Mouse (Mus musculus): ENCODE measurements around the gene Dapk1. TPM values are rescaled to one million over a fixed set of nuclear protein-coding genes. Genes with fewer than 3 reads are reported as not detected.

Dapk1 gene
- polyA plus RNA-seq, 1 experiment from 2014 or later = 4.8 TPM

GRCm38 (mm10) chr13:60671235-60671634 lies 69.5 kb downstream of the Dapk1 start:
- ATAC-seq (ENCODE audit: low FRiP score, low TSS enrichment) = no peak

GRCm38 (mm10) chr13:60672287-60672686 lies 70.5 kb downstream of the Dapk1 start:
- peak; percentile 87 for ATAC-seq (ENCODE audit: low FRiP score, low TSS enrichment)

More at GRCm38 (mm10) chr13:60671235-60671634, 69.5 kb downstream of the Dapk1 start:
- no peaks in the 10 kb centered on the region for H3K36me3 ChIP-seq (ENCODE audit: control insufficient read depth, insufficient read depth, low read length)
- no peak overlapping the region for H3K9ac ChIP-seq (ENCODE audit: low read length)
- no peak for TF ChIP-seq CTCF (IDR thresholded peaks at IDR 0.05; ENCODE audit: low read depth)
- TF ChIP-seq EP300 (optimal IDR thresholded peaks at IDR 0.05) = no peak
- H3K4me3 ChIP-seq (ENCODE audit: low read depth, low read length) = no peak overlapping the region
- H3K9me3 ChIP-seq (ENCODE audit: control insufficient read depth, low read length) = no peaks in the 10 kb centered on the region
- H3K4me1 ChIP-seq (replicated peaks; ENCODE audit: control insufficient read depth, insufficient read depth) = no peaks in the 10 kb centered on the region
- DNase-seq (ENCODE audit: low spot score) = no peak
- 56% methylated on average over 10 of the region's 10 CpGs for WGBS
- H3K4me2 ChIP-seq (replicated peaks; ENCODE audit: low read depth) = no peak overlapping the region
- H3K27me3 ChIP-seq (ENCODE audit: control insufficient read depth, insufficient read depth, low read length) = no peaks in the 10 kb centered on the region
- no peak overlapping the region for H3K27ac ChIP-seq (replicated peaks)

GRCm38 (mm10) chr13:60672882-60673675 lies 71.3 kb downstream of the Dapk1 start:
- H3K4me1 ChIP-seq (replicated peaks; ENCODE audit: control insufficient read depth, insufficient read depth) = no peaks in the 10 kb centered on the region
- no peak overlapping the region for H3K27ac ChIP-seq (replicated peaks)
- no peak overlapping the region for H3K9ac ChIP-seq (ENCODE audit: low read length)
- no peaks in the 10 kb centered on the region for H3K27me3 ChIP-seq (ENCODE audit: control insufficient read depth, insufficient read depth, low read length)
- no peaks in the 10 kb centered on the region for H3K36me3 ChIP-seq (ENCODE audit: control insufficient read depth, insufficient read depth, low read length)
- 77% methylated on average over 11 of the region's 11 CpGs for WGBS
- ATAC-seq (ENCODE audit: low FRiP score, low TSS enrichment) (peak; percentile 51; the same call in 1 of the 2 replicates), DNase-seq (ENCODE audit: low spot score) (peak; percentile 36)
- H3K4me3 ChIP-seq (ENCODE audit: low read depth, low read length) = no peak overlapping the region
- TF ChIP-seq CTCF (IDR thresholded peaks at IDR 0.05; ENCODE audit: low read depth) (no peak), EP300 (optimal IDR thresholded peaks at IDR 0.05) (no peak)
- H3K9me3 ChIP-seq (ENCODE audit: control insufficient read depth, low read length) = no peaks in the 10 kb centered on the region
- no peak overlapping the region for H3K4me2 ChIP-seq (replicated peaks; ENCODE audit: low read depth)

More at GRCm38 (mm10) chr13:60672287-60672686, 70.5 kb downstream of the Dapk1 start:
- H3K4me1 ChIP-seq (replicated peaks; ENCODE audit: control insufficient read depth, insufficient read depth) = no peaks in the 10 kb centered on the region
- no peak overlapping the region for H3K27ac ChIP-seq (replicated peaks)
- H3K9ac ChIP-seq (ENCODE audit: low read length) = no peak overlapping the region
- no peaks in the 10 kb centered on the region for H3K36me3 ChIP-seq (ENCODE audit: control insufficient read depth, insufficient read depth, low read length)
- no peak for TF ChIP-seq CTCF (IDR thresholded peaks at IDR 0.05; ENCODE audit: low read depth)
- no peak for TF ChIP-seq EP300 (optimal IDR thresholded peaks at IDR 0.05)
- H3K4me3 ChIP-seq (ENCODE audit: low read depth, low read length) = no peak overlapping the region
- no peaks in the 10 kb centered on the region for H3K27me3 ChIP-seq (ENCODE audit: control insufficient read depth, insufficient read depth, low read length)
- no peak overlapping the region for H3K4me2 ChIP-seq (replicated peaks; ENCODE audit: low read depth)
- H3K9me3 ChIP-seq (ENCODE audit: control insufficient read depth, low read length) = no peaks in the 10 kb centered on the region
- no peak for DNase-seq (ENCODE audit: low spot score)
- 62% methylated on average over 8 of the region's 8 CpGs for whole genome bisulfite sequencing

- ATAC-seq (ENCODE audit: low FRiP score, low TSS enrichment) = no peak
- Histone ChIP-seq H3K4me3 (ENCODE audit: low read depth, low read length) (no peak overlapping the region), H3K27me3 (ENCODE audit: control insufficient read depth, insufficient read depth, low read length) (no peaks in the 10 kb centered on the region), H3K36me3 (ENCODE audit: control insufficient read depth, insufficient read depth, low read length) (no peaks in the 10 kb centered on the region), H3K4me2 (replicated peaks; ENCODE audit: low read depth) (no peak overlapping the region), H3K27ac (replicated peaks) (no peak overlapping the region), H3K4me1 (replicated peaks; ENCODE audit: control insufficient read depth, insufficient read depth) (no peaks in the 10 kb centered on the region), H3K9ac (ENCODE audit: low read length) (no peak overlapping the region), H3K9me3 (ENCODE audit: control insufficient read depth, low read length) (no peaks in the 10 kb centered on the region)
- 12% methylated on average over 2 of the region's 2 CpGs for WGBS
- DNase-seq (ENCODE audit: low spot score) = no peak
- no peak for TF ChIP-seq EP300 (optimal IDR thresholded peaks at IDR 0.05)
- no peak for TF ChIP-seq CTCF (IDR thresholded peaks at IDR 0.05; ENCODE audit: low read depth)
Observed at GRCm38 (mm10) chr13:60674301-60674700, 72.6 kb downstream of the Dapk1 start.

GRCm38 (mm10) chr13:60674911-60675310 lies 73.2 kb downstream of the Dapk1 start:
- Histone ChIP-seq H3K4me2 (replicated peaks; ENCODE audit: low read depth) (0 out of 2 replicates have a peak overlapping the region, but pooled peaks have one; percentile 20), H3K4me1 (replicated peaks; ENCODE audit: control insufficient read depth, insufficient read depth) (no peaks in the 10 kb centered on the region), H3K27ac (replicated peaks) (0 out of 2 replicates have a peak overlapping the region, but pooled peaks have one; percentile 40), H3K36me3 (ENCODE audit: control insufficient read depth, insufficient read depth, low read length) (no peaks in the 10 kb centered on the region), H3K9ac (ENCODE audit: low read length) (no peak overlapping the region), H3K9me3 (ENCODE audit: control insufficient read depth, low read length) (no peaks in the 10 kb centered on the region), H3K27me3 (ENCODE audit: control insufficient read depth, insufficient read depth, low read length) (no peaks in the 10 kb centered on the region), H3K4me3 (ENCODE audit: low read depth, low read length) (no peak overlapping the region)
- WGBS = 9% methylated on average over 9 of the region's 9 CpGs
- DNase-seq (ENCODE audit: low spot score) = peak; percentile 64
- TF ChIP-seq EP300 (optimal IDR thresholded peaks at IDR 0.05) (no peak), CTCF (IDR thresholded peaks at IDR 0.05; ENCODE audit: low read depth) (no peak)
- peak; percentile 80 for ATAC-seq (ENCODE audit: low FRiP score, low TSS enrichment)

- H3K9ac ChIP-seq (ENCODE audit: low read length) = no peak overlapping the region
- no peak for DNase-seq (ENCODE audit: low spot score)
- H3K4me2 ChIP-seq (replicated peaks; ENCODE audit: low read depth) = no peak overlapping the region
- no peaks in the 10 kb centered on the region for H3K9me3 ChIP-seq (ENCODE audit: control insufficient read depth, low read length)
- ATAC-seq (ENCODE audit: low FRiP score, low TSS enrichment) = no peak
- no peaks in the 10 kb centered on the region for H3K4me1 ChIP-seq (replicated peaks; ENCODE audit: control insufficient read depth, insufficient read depth)
- TF ChIP-seq EP300 (optimal IDR thresholded peaks at IDR 0.05) = no peak
- TF ChIP-seq CTCF (IDR thresholded peaks at IDR 0.05; ENCODE audit: low read depth) = no peak
- no peak overlapping the region for H3K4me3 ChIP-seq (ENCODE audit: low read depth, low read length)
- H3K27me3 ChIP-seq (ENCODE audit: control insufficient read depth, insufficient read depth, low read length) = no peaks in the 10 kb centered on the region
- peak overlapping the region; percentile 40; the same call in 1 of the 2 replicates for H3K27ac ChIP-seq (replicated peaks)
- WGBS = 44% methylated on average over 4 of the region's 4 CpGs
- no peaks in the 10 kb centered on the region for H3K36me3 ChIP-seq (ENCODE audit: control insufficient read depth, insufficient read depth, low read length)
Observed at GRCm38 (mm10) chr13:60675416-60675815, 73.7 kb downstream of the Dapk1 start.

All from stomach, postnatal 0 days (tissue).